Mouse (Mus musculus): ENCODE measurements around the gene Lclat1.
"Not testable (repeated sequence)": the region's sequence is repeated elsewhere in the genome, so short reads cannot be mapped to it uniquely, and the experiment has no call there.

Gene Lclat1

GRCm38 (mm10) chr17:73245089-73245684, 137.4 kb downstream of the Lclat1 start:
- no peak for DNase-seq

DNA sequence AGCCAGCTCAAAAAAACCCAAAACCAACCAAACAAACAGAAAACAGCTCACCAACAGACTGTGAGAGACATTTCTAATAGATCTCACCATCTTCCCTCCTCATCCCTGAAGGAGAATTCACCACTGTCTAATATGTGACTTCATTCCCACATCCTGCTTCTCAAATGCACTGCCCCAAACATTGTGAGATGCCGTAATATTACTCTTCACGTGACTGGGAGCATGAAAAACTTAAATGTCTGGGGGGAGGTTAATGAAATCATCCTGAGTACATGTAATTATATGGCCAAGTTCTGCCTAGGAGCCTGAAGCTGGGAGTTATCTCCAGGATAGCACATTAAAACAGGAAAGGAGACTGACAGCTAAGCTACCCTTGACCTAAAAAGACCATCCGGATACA, 138.3 kb downstream of the Lclat1 start:
- no peak for DNase-seq

DNA sequence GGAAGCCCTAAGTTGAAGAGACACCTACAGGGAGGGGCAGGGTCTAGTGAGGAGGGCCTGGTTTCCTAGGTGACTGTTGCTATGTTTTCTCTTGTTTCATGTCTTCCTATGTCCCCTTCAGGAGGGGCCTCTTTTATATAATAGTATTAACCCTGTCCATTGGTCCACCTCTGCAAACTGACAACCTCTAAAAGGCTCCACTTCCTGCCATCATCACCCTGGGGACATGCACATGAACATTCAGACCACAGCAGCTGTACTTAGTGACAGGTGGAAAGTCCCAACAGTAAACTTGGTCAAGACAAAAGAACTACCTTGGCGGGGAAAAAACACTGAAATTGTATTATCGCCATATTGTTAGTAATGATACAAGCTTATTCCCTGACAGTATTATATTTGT, 139.1 kb downstream of the Lclat1 start:
- DNase-seq, result no peak

GRCm38 (mm10) chr17:73247758-73248157, 140.0 kb downstream of the Lclat1 start:
- DNase-seq, result no peak

- DNase-seq, result no peak
Measured at GRCm38 (mm10) chr17:73250488-73251141, 142.8 kb downstream of the Lclat1 start.

DNA sequence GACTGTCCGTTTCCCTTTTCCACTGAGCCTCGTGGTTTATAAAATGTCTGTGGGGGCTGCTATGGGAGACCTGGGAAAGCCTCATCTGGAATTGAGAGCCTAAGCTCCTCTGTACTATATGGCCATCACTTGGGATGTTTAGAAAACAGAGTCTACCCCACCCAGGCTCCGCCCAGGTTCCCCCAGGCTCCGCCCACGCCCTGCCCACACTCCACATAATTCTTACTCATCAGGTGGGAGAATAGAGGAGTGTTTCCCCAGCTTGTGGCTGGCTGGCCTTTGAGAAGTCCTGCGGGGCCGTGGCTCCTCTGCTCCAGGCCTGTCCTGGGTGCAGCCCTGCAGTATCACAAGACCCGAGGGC, 143.3 kb downstream of the Lclat1 start:
- peak; percentile 65 for DNase-seq

DNA sequence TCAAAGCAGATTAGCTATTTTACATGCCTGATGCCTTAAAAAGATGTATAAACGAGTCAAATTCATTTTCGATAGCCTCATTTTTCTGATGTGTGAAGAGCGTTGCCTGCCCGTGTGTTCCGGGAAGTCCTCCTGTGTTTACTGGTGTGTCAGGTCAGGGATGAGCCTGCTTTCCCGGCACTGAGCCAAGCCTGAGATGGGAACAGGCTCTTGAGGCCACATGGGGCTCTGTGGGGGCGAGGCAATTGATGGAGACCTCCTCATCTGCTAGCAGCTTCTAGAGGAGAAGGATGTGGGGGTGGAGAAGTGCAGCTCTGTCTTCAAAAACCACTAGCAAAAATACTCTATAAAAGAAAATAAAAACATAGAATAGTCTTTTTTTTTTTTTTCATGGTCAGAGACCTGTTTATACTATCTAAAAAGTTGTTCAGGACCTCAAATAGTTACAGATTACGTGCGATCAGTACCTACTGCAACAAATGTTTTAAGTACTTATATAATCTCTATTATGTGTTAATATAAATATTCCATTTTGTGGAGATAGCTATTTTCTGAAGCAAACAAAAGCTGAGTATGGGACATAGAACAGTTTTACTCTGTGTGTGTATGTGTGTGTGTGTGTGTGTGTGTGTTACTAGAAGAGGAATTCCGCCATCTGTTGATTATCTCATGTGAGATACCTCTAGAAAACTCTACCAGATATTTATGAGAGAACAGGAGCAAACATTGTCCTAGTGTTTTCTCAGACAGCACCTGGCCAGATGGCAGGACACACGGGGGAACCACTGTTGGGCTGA, 144.2 kb downstream of the Lclat1 start:
- no peak for DNase-seq

DNA sequence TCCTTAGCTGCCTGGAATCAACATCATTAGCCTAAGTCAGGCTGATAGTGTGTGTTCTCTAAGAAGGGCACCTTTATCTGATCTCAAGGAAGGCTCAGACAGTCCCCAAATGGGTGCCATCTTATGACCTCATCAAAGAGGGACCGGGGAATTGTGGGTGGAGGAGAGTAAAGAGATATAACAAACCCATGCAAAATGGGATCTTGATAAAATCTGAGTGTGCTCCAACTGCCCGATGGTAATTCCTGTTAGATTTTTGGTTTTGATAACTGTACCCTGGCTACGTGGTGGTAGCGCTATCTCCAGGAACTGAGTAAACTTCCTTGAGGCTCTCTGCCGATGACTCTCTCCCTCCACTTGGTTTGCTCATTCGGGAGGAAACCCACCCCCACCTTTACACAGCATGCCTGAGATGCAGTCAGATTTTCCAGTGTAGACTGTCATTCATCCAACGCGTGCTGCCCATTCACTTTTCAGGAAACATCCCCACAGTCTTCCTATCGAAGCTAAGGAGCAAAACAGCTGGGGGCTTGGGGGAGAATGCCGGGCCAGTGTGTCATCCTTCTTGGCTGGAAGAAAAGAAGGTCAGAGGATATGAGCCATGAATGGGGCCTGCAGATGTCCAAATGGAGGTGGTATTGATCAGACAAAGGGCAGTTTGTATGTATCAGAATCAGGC, 145.6 kb downstream of the Lclat1 start:
- DNase-seq, result no peak

DNA sequence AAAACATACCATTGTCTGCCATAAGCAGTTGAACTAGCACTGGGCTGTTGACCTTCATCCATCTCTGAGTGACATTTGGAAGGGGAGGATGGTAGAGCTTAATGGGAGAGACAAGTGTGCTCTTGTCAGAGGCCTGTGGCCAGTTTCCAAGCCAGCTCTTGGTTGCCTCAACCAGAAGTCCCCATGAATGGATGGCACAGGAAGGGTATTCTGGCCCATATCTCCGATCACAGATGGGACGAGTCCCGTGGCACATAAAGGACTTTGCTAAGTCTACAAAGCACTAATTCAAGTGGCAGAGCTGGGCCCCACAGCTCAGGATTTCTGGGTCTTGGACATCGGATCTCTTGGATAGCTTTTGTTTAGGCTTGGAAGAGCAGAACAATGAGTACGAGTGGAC, 148.0 kb downstream of the Lclat1 start:
- no peak for DNase-seq

DNA sequence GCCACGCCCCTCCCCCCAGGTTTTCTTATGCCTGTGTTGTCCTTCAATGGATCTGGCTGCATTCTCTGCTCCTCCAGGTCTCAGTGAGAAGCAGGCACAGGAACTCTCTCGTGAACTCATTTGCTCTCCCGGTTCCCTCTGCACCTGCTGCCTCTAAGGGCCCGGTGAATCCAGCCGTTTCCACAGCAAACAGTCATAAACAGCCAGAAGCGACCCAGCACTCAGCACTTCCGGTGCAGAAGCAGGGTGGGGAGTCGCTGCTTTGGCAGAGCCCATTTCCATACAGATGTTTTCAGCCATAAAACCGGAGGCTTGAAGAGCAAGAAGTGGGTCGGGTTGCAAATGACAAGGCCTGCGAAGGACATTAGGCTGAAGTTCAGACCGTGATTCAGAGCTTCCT, 150.8 kb downstream of the Lclat1 start:
- peak; percentile 68 for DNase-seq

GRCm38 (mm10) chr17:73259258-73259657, 151.5 kb downstream of the Lclat1 start:
- not testable (repeated sequence) for DNase-seq

DNA sequence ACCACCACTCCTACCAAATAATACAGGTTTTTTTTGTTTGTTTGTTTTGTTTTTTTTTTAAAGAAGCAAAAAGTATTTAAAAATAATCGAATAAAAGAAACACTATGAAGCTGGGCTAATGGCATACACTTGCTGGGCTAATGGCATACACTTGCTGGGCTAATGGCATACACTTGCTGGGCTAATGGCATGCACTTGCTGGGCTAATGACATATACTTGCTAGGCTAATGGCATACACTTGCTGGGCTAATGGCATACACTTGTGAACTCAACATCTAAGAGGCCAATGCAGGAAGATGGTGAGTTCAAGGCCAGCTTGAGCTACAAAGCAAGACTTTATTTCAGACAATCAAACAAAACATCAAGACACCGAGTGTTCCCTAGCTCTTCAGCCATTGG, 154.8 kb downstream of the Lclat1 start:
- DNase-seq, result no peak

DNA sequence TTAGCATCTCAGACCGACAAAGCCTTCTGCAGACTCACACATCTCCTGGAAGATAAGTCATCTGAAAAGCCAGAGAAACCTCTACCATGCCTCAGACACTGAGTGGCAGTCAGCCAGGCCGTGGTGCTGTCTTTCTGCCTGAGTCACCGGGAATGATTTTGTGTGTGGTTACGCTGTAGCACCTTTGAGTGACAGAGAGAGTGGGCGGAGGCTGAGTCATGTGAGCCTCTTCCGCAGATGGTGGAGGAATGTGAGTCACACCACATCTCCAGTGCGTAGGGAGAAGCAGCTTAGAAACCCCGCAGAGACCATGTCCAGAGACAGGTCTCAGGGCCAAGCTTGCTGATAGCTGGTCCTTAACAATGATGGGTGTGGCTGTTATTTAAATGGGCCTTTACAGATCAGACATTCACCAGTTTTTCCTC, 155.3 kb downstream of the Lclat1 start:
- peak; percentile 48 for DNase-seq

DNA sequence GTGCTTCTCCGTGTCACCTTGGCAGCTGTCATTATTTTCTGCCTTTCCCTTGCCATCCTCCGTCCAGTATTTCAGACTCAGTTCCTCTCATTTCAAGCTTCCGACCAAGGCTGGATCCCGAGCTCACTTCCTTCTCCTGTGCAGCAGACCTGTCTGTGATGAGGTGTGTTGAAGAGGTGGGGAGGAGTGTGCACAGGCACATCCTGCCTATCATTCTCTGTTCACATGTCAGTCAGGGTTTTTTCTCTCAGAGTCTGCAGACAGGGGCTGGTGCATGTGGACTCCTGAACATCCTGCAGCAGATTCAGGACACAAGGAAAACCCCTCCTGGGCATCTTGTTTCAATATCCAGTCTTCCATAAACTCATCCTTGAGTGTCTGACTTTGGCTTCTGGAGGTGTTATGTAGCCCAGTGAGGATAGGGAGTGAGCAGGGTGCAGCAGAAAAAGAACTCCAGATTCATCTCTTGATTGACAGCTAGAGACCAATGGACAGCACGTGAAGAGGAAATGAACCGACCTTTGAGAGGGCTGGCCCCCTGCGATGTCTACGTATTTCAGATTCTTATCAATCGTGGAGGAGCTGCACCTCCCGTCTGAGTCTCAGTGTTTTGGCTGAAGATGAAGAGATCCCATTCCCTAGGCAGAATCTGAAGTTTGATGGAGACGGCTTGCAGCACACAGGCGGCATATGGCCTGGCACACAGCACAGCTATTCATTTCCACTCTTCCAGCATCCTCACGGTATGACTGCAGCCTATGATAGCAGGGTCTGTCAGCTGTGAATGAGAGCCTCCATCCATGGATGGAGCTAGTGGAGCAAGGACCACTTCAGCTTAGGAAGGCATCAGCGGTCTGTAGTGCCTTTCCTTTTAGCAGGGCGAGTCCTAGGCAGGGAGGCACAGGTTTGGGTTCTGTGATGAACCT, 163.3 kb downstream of the Lclat1 start:
- DNase-seq, result no peak

DNA sequence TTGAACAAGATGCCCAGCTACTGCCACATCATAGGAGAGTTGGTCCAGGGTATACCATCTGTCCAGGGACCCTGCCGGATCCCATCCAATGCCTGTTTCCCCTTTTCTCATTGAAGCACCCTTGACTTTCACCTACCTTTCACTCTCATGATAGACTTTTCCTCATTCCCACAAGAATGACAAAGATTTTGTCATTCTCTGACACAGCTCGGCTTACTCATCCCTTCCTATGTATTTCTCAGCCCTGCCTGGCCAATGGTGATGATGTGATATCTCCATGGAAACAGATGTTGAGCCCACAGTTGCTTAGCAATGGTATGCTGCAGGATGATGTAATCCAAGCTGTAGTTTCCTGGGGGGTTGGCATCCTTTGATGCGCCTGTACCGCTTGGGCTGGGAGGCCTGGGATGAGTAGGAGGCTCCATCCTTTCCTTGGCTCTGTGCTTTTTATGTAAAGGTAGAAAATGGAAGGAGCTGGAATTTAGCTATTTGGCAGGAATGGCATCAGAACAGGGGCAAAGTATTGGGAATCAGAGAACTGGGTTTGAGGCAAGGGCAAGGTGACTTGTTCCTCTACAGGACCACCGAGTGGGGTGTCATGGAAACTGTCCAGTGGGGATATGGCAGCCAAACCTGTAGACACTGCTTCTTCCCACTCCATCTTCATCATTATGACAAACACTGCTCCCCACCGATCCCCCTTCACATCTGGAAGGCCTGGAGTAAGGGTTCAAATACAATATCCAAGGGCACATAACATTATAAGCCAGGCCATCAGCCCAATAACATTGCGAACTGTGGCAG, 164.2 kb downstream of the Lclat1 start:
- no peak for DNase-seq

GRCm38 (mm10) chr17:73273809-73274208, 166.0 kb downstream of the Lclat1 start:
- peak; percentile 25 for DNase-seq

DNA sequence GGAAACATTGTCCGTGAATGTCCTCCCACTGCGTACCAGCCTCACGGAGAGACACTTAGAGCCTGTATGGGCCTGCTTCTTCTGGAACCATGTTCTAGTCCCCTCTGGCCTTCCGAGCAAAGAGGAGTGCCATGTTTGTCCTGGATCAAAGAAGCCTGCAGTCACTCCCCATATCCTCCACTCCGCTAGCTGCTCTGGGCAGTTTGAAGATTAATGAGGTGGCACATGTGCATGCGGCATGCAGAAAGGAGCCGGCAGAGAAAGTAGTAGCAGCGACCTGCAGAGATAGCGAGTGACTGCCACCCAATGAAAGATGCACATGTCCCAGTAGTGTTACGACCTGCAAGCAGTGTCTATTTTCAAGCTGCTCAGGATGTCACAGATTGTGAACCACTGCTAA, 167.3 kb downstream of the Lclat1 start:
- DNase-seq, result no peak

- no peak for DNase-seq
Measured at GRCm38 (mm10) chr17:73277770-73278169, 170.0 kb downstream of the Lclat1 start.

DNA sequence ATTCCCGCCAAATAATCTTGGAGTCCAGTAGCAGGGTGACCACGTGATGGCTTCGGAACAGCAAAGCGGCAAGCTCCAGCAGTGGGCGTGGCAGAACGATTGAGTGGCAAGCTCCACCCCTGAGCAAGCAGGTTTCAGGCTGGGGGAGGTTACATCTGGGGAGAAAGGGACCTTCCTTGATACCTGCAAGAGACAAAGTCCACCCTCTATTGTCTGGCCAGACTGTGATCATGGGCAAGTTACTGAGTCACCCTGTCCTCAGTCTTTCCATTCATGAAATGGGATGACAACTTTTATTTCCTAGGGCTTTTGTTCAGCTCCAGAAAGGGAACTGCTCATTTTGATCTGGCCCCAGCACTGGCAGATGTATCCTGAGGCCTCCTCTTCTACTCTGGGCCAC, 174.9 kb downstream of the Lclat1 start:
- DNase-seq, result not testable (repeated sequence)

- no peak for DNase-seq
Measured at GRCm38 (mm10) chr17:73284301-73284700, 176.5 kb downstream of the Lclat1 start.

All from thymus, postnatal 4 days (tissue).